Mouse (Mus musculus) 3134 (cell line): Measurements from ENCODE around the gene Lrrc14b.

Experiments used
- DNase-seq: peaks from one replicate; pipeline ENCODE4 v3.0.0-alpha.2; 2011; ENCODE audit warnings: low spot score; ENCODE audit not compliant: insufficient read length; ENCODE audit errors: extremely low read depth

Gene Lrrc14b

GRCm38 (mm10) chr13:74363859-74364235 is at the start of gene Lrrc14b:
Lrrc14b (minus strand) TSS chr13:74364005.
- no peak for DNase-seq

- DNase-seq: peak; percentile 26
These were observed 35.6 kb upstream of the Lrrc14b start, which contains the start of gene Ftl1-ps1 for GRCm38 (mm10) chr13:74399298-74399839. Ftl1-ps1 (plus strand) TSS chr13:74399694.

GRCm38 (mm10) chr13:74391156-74391555 is 27.4 kb upstream of the Lrrc14b start:
- DNase-seq: no peak

- peak; percentile 64 for DNase-seq
These were observed 26.7 kb upstream of the Lrrc14b start, which contains the start of gene Zfp72 for GRCm38 (mm10) chr13:74390371-74390990. Zfp72 (minus strand) TSS chr13:74390836.

- DNase-seq: no peak
These were observed 25.9 kb upstream of the Lrrc14b start for GRCm38 (mm10) chr13:74389730-74390129.

GRCm38 (mm10) chr13:74382289-74382688 is 18.5 kb upstream of the Lrrc14b start:
- no peak for DNase-seq

- no peak for DNase-seq
These were observed 17.9 kb upstream of the Lrrc14b start for GRCm38 (mm10) chr13:74381533-74382276.

- peak; percentile 78 for DNase-seq
These were observed 488 bp downstream of the Lrrc14b start for GRCm38 (mm10) chr13:74363176-74363858.

GRCm38 (mm10) chr13:74362218-74362617 is 1.6 kb downstream of the Lrrc14b start:
- DNase-seq: no peak

GRCm38 (mm10) chr13:74356491-74356890 is 7.3 kb downstream of the Lrrc14b start:
- DNase-seq: no peak

- no peak for DNase-seq
These were observed 13.3 kb downstream of the Lrrc14b start for GRCm38 (mm10) chr13:74350435-74350906.

- DNase-seq: peak; percentile 98
These were observed 14.0 kb downstream of the Lrrc14b start, which contains the start of the genes Sdha and Ccdc127 for GRCm38 (mm10) chr13:74349566-74350434. Sdha (minus strand) TSS chr13:74350280. Ccdc127 (plus strand) TSS chr13:74350309.

GRCm38 (mm10) chr13:74341036-74341435 is 22.8 kb downstream of the Lrrc14b start:
- no peak for DNase-seq

GRCm38 (mm10) chr13:74329321-74329720 is 34.5 kb downstream of the Lrrc14b start:
- DNase-seq: no peak

GRCm38 (mm10) chr13:74317170-74317849 is 46.5 kb downstream of the Lrrc14b start, which contains the start of gene Pdcd6:
Pdcd6 (minus strand) TSS chr13:74317580.
- peak; percentile 95 for DNase-seq

GRCm38 (mm10) chr13:74316789-74317169 is 47.0 kb downstream of the Lrrc14b start:
- no peak for DNase-seq

GRCm38 (mm10) chr13:74316386-74316785 is 47.4 kb downstream of the Lrrc14b start:
- no peak for DNase-seq

- DNase-seq: no peak
These were observed 49.2 kb downstream of the Lrrc14b start for GRCm38 (mm10) chr13:74314616-74315015.
